Mouse (Mus musculus): ENCODE results near the gene Ppdpf. TPM values are rescaled to one million over a fixed set of nuclear protein-coding genes. Genes with fewer than 3 reads are reported as not detected.
A peak's percentile ranks its signal among the peaks of the same experiment; 100 is the strongest.

Gene Ppdpf
- total RNA-seq (2021) (10 to 100 TPM; 47.5 to 57.7 TPM), polyA plus RNA-seq (2012; rRNA removed) (81.2 and 82.4 TPM in 2 replicates)
- long read RNA-seq, transcript Ppdpf-206 (4 exons, 750 nt), result minor isoform, 9 of 56 reads
- long read RNA-seq, transcript Ppdpf-202 (5 exons, 689 nt), result minor isoform, 13 of 56 reads
- long read RNA-seq, transcript Ppdpf-205 (3 exons, 771 nt), result major isoform, 14 of 56 reads
- long read RNA-seq, transcript Ppdpf-201 (5 exons, 1,160 nt), result minor isoform, 9 of 56 reads
- long read RNA-seq, partial matches to known transcripts, result 3 of 56 reads
- long read RNA-seq, other reads (novel, unspliced or antisense), result 0 of 56 reads

DNA sequence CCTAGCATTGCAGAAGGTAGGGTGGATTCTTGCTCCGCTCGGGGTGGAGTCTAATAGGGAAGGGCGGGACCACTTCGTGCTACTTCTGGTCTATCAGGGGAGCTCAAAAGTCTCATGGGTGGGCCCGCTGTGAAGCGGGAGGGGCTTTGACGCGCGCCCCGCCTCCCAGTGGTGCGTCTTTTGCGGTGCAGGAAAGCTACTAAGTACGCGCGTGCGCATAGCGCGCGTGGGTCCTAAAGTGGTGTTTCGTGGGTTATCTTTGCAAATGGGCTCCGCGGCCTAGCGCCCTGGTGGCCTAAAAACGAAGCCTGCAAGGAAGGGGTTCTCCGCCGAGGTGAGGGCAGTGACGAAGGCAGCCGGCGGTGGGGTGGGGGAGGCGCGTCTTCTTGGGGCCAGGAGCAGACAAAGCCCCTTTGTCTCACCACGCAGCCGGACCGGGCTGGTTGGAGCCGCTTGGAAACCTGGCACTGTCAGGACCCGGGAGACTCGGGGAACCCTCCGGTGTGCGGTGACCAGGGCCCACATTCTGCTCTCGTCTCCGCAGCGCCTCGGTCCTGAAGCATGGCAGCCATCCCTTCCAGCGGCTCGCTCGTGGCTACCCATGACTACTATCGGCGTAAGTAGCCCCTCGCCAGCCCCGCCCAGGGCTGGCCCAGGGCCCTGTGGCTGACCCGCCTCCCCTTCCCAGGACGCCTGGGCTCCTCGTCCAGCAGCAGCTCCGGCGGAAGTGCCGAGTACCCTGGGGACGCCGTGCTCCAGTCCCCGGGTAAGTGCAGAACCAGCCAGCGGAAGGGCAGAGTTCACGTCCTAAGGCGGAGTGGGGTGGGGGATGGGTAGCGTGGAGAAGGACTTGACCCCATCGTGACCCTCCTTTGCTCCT lies at the start of gene Ppdpf:
Gene Ppdpf, plus strand, starts transcription at position 127 of the 880 bp plus-strand sequence.
- H3K9ac ChIP-seq (ENCODE audit: low read depth, low read length), result peak within 1 kb of the TSS; percentile 74
- peak; percentile 76; the same call in 1 of the 2 replicates for TF ChIP-seq POLR2A (IDR thresholded peaks at IDR 0.05; ENCODE audit: insufficient read depth, low read depth, low read length)
- TF ChIP-seq EP300 (IDR thresholded peaks at IDR 0.05; ENCODE audit: insufficient read depth, low read depth, low read length), result peak; percentile 83; the same call in 1 of the 2 replicates
- TF ChIP-seq CTCF (IDR thresholded peaks at IDR 0.05), result peak; percentile 31; the same call in 1 of the 2 replicates
- under 1% methylated on average over 64 of the region's 64 CpGs for WGBS
- H3K79me2 ChIP-seq (replicated peaks; ENCODE audit: control insufficient read depth, insufficient read depth, low read length), result no peaks in the 10 kb centered on the region
- peak within 1 kb of the TSS; percentile 50 for H3K4me3 ChIP-seq
- peak; percentile 94 to 97 for DNase-seq
- H3K36me3 ChIP-seq (ENCODE audit: control insufficient read depth, insufficient read depth, low read length), result peaks cover 6% of the 10 kb centered on the region; the same call in 1 of the 2 replicates
- H3K27me3 ChIP-seq (ENCODE audit: control insufficient read depth, insufficient read depth, low read length), result no peaks in the 10 kb centered on the region
- peaks cover 8% of the 10 kb centered on the region for H3K4me1 ChIP-seq (ENCODE audit: control insufficient read depth, insufficient read depth, low read length)
- intact Hi-C loops (cut with DNase I), result loop anchor here (1.0 to 10.0 kb wide), 4 partner anchors 53 to 397 kb away; partner anchors contain the start of gene Uckl1
- H3K27ac ChIP-seq, result peak within 1 kb of the TSS; percentile 89

- 46% methylated on average over 5 of the region's 5 CpGs for WGBS
- no peak for TF ChIP-seq EP300 (IDR thresholded peaks at IDR 0.05; ENCODE audit: insufficient read depth, low read depth, low read length)
- no peak for TF ChIP-seq CTCF (IDR thresholded peaks at IDR 0.05)
- no peak for TF ChIP-seq POLR2A (IDR thresholded peaks at IDR 0.05; ENCODE audit: insufficient read depth, low read depth, low read length)
- Histone ChIP-seq H3K27me3 (ENCODE audit: control insufficient read depth, insufficient read depth, low read length) (peaks cover 2% of the 10 kb centered on the region), H3K9ac (ENCODE audit: low read depth, low read length) (no peak overlapping the region), H3K27ac (no peak overlapping the region), H3K4me3 (no peak overlapping the region), H3K4me1 (ENCODE audit: control insufficient read depth, insufficient read depth, low read length) (peaks cover 1% of the 10 kb centered on the region; the same call in 1 of the 2 replicates), H3K79me2 (replicated peaks; ENCODE audit: control insufficient read depth, insufficient read depth, low read length) (no peaks in the 10 kb centered on the region), H3K36me3 (ENCODE audit: control insufficient read depth, insufficient read depth, low read length) (no peaks in the 10 kb centered on the region)
- DNase-seq, result no peak
- intact Hi-C loops (cut with DNase I), result no loop called here
These were observed 47.3 kb upstream of the Ppdpf start for GRCm38 (mm10) chr2:181139641-181140193.

DNA sequence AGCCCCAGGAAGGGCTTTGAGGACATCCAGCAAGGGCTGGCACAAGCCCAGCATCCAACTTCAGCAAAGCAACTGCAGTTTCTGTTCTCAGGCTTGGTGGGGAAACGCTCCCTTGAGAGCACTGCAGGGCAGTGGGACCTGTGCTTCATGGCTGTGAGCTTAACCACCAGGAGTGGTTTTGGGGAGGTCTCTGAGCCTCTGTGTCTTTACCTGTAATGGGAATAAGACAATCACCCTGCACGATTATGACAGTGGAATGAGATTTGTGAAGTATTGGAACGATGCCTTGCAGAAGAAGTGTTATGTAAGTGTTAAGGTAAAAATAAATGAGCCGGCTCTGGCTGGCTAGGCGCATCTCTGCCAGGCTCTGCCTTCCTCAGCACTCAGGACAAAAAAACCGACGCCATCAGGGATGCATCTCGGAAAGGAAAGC lies 44.3 kb upstream of the Ppdpf start:
- H3K9ac ChIP-seq (ENCODE audit: low read depth, low read length), result no peak overlapping the region
- intact Hi-C loops (cut with DNase I), result no loop called here
- no peak overlapping the region for H3K27ac ChIP-seq
- H3K4me1 ChIP-seq (ENCODE audit: control insufficient read depth, insufficient read depth, low read length), result peaks cover 4% of the 10 kb centered on the region; the same call in 1 of the 2 replicates
- H3K4me3 ChIP-seq, result no peak overlapping the region
- H3K27me3 ChIP-seq (ENCODE audit: control insufficient read depth, insufficient read depth, low read length), result no peaks in the 10 kb centered on the region
- TF ChIP-seq POLR2A (IDR thresholded peaks at IDR 0.05; ENCODE audit: insufficient read depth, low read depth, low read length) (no peak), EP300 (IDR thresholded peaks at IDR 0.05; ENCODE audit: insufficient read depth, low read depth, low read length) (no peak), CTCF (IDR thresholded peaks at IDR 0.05) (no peak)
- DNase-seq, result no peak
- H3K36me3 ChIP-seq (ENCODE audit: control insufficient read depth, insufficient read depth, low read length), result no peaks in the 10 kb centered on the region; the same call in 1 of the 2 replicates
- H3K79me2 ChIP-seq (replicated peaks; ENCODE audit: control insufficient read depth, insufficient read depth, low read length), result no peaks in the 10 kb centered on the region
- 36% methylated on average over 8 of the region's 8 CpGs for WGBS

DNA sequence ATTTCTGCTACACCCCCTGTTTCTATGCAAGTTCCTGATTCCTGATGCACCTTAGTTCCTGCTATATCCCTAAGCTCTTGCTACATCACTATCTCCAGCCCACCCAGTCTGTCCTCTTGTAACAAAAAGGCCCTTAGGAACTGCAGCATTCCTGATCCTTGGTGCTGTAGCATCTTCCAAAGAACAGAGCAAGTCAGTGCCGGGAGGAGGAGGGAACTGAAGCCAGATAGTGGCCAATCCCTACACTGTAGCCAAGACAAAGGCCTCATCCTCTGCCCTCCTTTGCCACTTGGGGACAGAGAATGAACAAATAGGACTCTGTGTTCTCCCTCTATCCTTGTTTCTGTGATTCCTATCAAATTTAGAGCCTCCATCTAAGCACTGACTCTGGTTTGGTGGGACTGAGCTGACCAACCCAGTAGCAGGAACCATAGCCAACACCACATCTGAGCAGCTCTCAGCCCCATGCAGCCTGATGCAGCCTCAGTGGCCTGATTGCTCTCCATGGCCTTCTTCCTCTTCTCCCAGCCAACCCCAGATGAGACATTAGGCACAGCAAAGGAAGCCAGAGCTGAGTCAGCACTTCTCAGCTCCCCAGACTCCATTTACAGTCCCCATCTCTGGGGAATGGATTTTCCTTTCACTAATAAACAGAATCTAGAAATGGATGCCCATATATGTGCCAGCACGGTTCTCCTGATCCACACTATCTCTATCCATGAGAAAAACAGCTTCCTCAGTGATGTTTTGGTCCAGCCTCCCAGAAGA lies 43.4 kb upstream of the Ppdpf start:
- no peaks in the 10 kb centered on the region for H3K79me2 ChIP-seq (replicated peaks; ENCODE audit: control insufficient read depth, insufficient read depth, low read length)
- no peaks in the 10 kb centered on the region for H3K27me3 ChIP-seq (ENCODE audit: control insufficient read depth, insufficient read depth, low read length)
- no peak overlapping the region for H3K4me3 ChIP-seq

GRCm38 (mm10) chr2:181144675-181145074 lies 42.4 kb upstream of the Ppdpf start:
- H3K4me3 ChIP-seq, result no peak overlapping the region
- 74% methylated on average over 2 of the region's 2 CpGs for WGBS
- H3K27me3 ChIP-seq (ENCODE audit: control insufficient read depth, insufficient read depth, low read length), result no peaks in the 10 kb centered on the region
- no peak overlapping the region for H3K27ac ChIP-seq
- peaks cover 9% of the 10 kb centered on the region for H3K4me1 ChIP-seq (ENCODE audit: control insufficient read depth, insufficient read depth, low read length)
- H3K9ac ChIP-seq (ENCODE audit: low read depth, low read length), result no peak overlapping the region
- no peaks in the 10 kb centered on the region for H3K79me2 ChIP-seq (replicated peaks; ENCODE audit: control insufficient read depth, insufficient read depth, low read length)
- TF ChIP-seq POLR2A (IDR thresholded peaks at IDR 0.05; ENCODE audit: insufficient read depth, low read depth, low read length) (0 out of 2 replicates have a peak, but pooled peaks have one; percentile 15), CTCF (IDR thresholded peaks at IDR 0.05) (no peak)
- no peak for DNase-seq
- no peaks in the 10 kb centered on the region; the same call in 1 of the 2 replicates for H3K36me3 ChIP-seq (ENCODE audit: control insufficient read depth, insufficient read depth, low read length)
- intact Hi-C loops (cut with DNase I), result no loop called here

More for the DNA sequence above, 43.4 kb upstream of the Ppdpf start:
- Histone ChIP-seq H3K27ac (no peak overlapping the region), H3K4me1 (ENCODE audit: control insufficient read depth, insufficient read depth, low read length) (peaks cover 8% of the 10 kb centered on the region), H3K9ac (ENCODE audit: low read depth, low read length) (no peak overlapping the region), H3K36me3 (ENCODE audit: control insufficient read depth, insufficient read depth, low read length) (no peaks in the 10 kb centered on the region; the same call in 1 of the 2 replicates)
- TF ChIP-seq EP300 (IDR thresholded peaks at IDR 0.05; ENCODE audit: insufficient read depth, low read depth, low read length), result no peak
- no peak for TF ChIP-seq CTCF (IDR thresholded peaks at IDR 0.05)
- no peak for TF ChIP-seq POLR2A (IDR thresholded peaks at IDR 0.05; ENCODE audit: insufficient read depth, low read depth, low read length)
- DNase-seq, result no peak
- intact Hi-C loops (cut with DNase I), result no loop called here
- WGBS, result 44% methylated on average over 2 of the region's 2 CpGs

Data from heart, adult 2 months (tissue).